10 mouse cellular contexts compared by ENCODE assay signal in the genomic region with DNA sequence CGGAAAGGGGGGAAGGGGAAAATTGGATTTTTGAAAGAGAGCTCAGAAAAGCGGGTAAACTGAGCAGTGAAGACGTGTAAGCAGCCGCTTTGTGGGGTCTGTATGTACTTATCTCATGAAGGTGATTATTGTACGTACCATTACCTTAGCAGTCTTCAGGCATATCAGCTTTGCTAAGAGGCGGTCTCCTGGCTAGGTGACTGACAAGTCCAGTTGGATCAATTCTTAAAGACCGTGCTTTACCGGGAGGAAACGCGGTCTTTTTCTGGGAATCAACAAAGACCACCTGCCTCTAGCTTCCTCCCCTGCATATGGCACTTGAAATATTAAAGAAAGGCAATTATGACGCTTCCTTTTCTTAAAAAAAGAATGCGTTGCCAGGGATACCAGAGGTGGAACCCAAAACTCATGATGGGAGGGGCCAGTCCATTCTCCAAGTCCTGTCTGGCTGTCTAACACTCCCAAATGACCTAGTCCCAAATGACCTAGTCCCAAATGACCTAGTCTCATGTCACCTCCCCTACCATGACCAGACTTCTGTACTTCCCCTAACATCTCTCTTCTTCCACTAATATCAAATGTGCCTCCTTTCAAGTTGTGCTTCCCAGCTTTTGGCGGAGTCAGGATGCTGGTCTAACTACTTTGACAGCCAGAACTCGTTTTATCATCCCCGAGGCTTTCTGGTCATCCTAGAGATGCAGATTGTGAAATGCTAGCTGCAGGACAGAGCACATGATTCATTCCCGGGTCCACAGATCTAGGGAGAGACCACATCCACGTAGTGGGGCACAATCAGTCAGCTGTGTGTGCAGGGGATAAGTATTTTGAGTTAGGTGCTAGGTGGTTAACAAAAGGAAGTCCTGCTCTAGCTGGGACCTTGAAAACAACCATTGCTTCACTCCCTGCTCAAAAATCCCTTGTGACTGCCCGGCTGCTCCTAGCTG. TPM values are rescaled to one million over a fixed set of nuclear protein-coding genes. Genes with fewer than 3 reads are reported as not detected.
A peak's percentile ranks its signal among the peaks of the same experiment; 100 is the strongest.
DNase-seq lines count a peak whose midpoint lies in the region; ATAC-seq and TF ChIP-seq lines count a peak whose summit lies in the region.
"Had no signal": no experiment of that assay in that cellular context is flagged by ENCODE, and none has a peak within 500 bp of the region (broad histone marks: within the 10 kb centered on the region; RNA-seq: fewer than 3 reads in every experiment).

No protein-coding gene starts in this region.

- H3K4me1 ChIP-seq in heart, embryonic 15.5 days (replicated peaks), result peaks cover 14% of the 10 kb centered on the region
- peaks cover 16% of the 10 kb centered on the region for H3K4me1 ChIP-seq in bone marrow macrophage, adult 2 months (ENCODE audit: control insufficient read depth, insufficient read depth, low read length)
- no peaks in the 10 kb centered on the region for H3K4me1 ChIP-seq in hindbrain, embryonic 11.5 days (replicated peaks; ENCODE audit: control insufficient read depth, insufficient read depth, low read length)
- H3K4me1 ChIP-seq in midbrain, embryonic 13.5 days (replicated peaks), result peaks cover 17% of the 10 kb centered on the region

- H3K27ac ChIP-seq in heart, embryonic 15.5 days, result no peak overlapping the region
- no peak overlapping the region for H3K27ac ChIP-seq in bone marrow macrophage, adult 2 months (ENCODE audit: insufficient read depth, low read depth, low read length)
- no peak overlapping the region for H3K27ac ChIP-seq in hindbrain, embryonic 11.5 days (ENCODE audit: low read depth, low read length)
- H3K27ac ChIP-seq in midbrain, embryonic 13.5 days, result peak overlapping the region; percentile 81; the same call in 1 of the 2 replicates

- peaks cover 29% of the 10 kb centered on the region for H3K27me3 ChIP-seq in heart, embryonic 15.5 days
- peaks cover 18% of the 10 kb centered on the region for H3K27me3 ChIP-seq in hindbrain, embryonic 11.5 days (ENCODE audit: control insufficient read depth, insufficient read depth, low read length)
- H3K27me3 ChIP-seq in midbrain, embryonic 13.5 days, result peaks cover 41% of the 10 kb centered on the region
- H3K27me3 ChIP-seq: Patski had no signal

- H3K36me3 ChIP-seq in heart, embryonic 15.5 days, result no peaks in the 10 kb centered on the region
- no peaks in the 10 kb centered on the region for H3K36me3 ChIP-seq in hindbrain, embryonic 11.5 days (ENCODE audit: control insufficient read depth, insufficient read depth, low read length)
- H3K36me3 ChIP-seq in midbrain, embryonic 13.5 days, result no peaks in the 10 kb centered on the region

- DNase-seq in heart, adult 9 months (ENCODE audit: low spot score in 2 of 2), result no peak
- DNase-seq in hindbrain, embryonic 11.5 days (ENCODE audit: low spot score), result no peak
- no peak for DNase-seq in layer of hippocampus, postnatal 14 days (ENCODE audit: low spot score in 2 of 2)
- no peak for DNase-seq in spleen, adult 18-20 months
- DNase-seq in lung, postnatal 36 days, result no peak

- peak overlapping the region; percentile 93 for H3K4me2 ChIP-seq in heart, embryonic 15.5 days
- peak overlapping the region; percentile 69 for H3K4me2 ChIP-seq in hindbrain, embryonic 11.5 days (replicated peaks; ENCODE audit: low read depth, low read length)
- H3K4me2 ChIP-seq in midbrain, embryonic 13.5 days (replicated peaks), result peak overlapping the region; percentile 80

- TF ChIP-seq CTCF in bone marrow macrophage, adult 2 months (IDR thresholded peaks at IDR 0.05; ENCODE audit: low read depth, low read length), result no peak

- H3K9me3 ChIP-seq in heart, embryonic 15.5 days (replicated peaks), result no peaks in the 10 kb centered on the region
- H3K9me3 ChIP-seq in hindbrain, embryonic 11.5 days (ENCODE audit: control insufficient read depth, low read length), result no peaks in the 10 kb centered on the region
- no peaks in the 10 kb centered on the region for H3K9me3 ChIP-seq in midbrain, embryonic 13.5 days
- H3K9me3 ChIP-seq: megakaryocyte, embryonic 14.5 days had no signal

- no peak for TF ChIP-seq POLR2A in bone marrow macrophage, adult 2 months (IDR thresholded peaks at IDR 0.05; ENCODE audit: borderline replicate concordance, low read depth, low read length)

- WGBS in heart, embryonic 15.5 days, result 47% methylated on average over 18 of the region's 18 CpGs
- 46% methylated on average over 18 of the region's 18 CpGs for WGBS in hindbrain, embryonic 11.5 days
- 36% methylated on average over 18 of the region's 18 CpGs for WGBS in midbrain, embryonic 13.5 days

- peak overlapping the region; percentile 72 for H3K4me3 ChIP-seq in heart, embryonic 15.5 days
- H3K4me3 ChIP-seq in bone marrow macrophage, adult 2 months (ENCODE audit: insufficient read depth, low read length), result peak overlapping the region; percentile 76; the same call in 1 of the 2 replicates
- H3K4me3 ChIP-seq in hindbrain, embryonic 11.5 days (ENCODE audit: low read depth, low read length), result peak overlapping the region; percentile 48
- peak overlapping the region; percentile 65 for H3K4me3 ChIP-seq in midbrain, embryonic 13.5 days (replicated peaks)

- peak overlapping the region; percentile 53; the same call in 1 of the 2 replicates for H3K9ac ChIP-seq in heart, embryonic 15.5 days
- H3K9ac ChIP-seq in hindbrain, embryonic 11.5 days (ENCODE audit: low read depth, low read length), result peak overlapping the region; percentile 66; the same call in 1 of the 2 replicates
- H3K9ac ChIP-seq in midbrain, embryonic 13.5 days (replicated peaks), result peak overlapping the region; percentile 76

- ATAC-seq in heart, embryonic 15.5 days (replicated peaks; ENCODE audit: insufficient number of reproducible peaks, insufficient read depth, low FRiP score, low read depth), result no peak
- no peak for ATAC-seq in hindbrain, embryonic 11.5 days (ENCODE audit: low FRiP score)
- ATAC-seq in midbrain, embryonic 13.5 days, result no peak

RNA-seq across cellular contexts. Expression of a gene that starts 1.3 kb away (rescaled TPM):
- polyA plus RNA-seq in heart, embryonic 15.5 days (2015; fragmentation: Nextera tagmentation; extraction: Ambion mirVana), result 9.9 and 14.7 TPM in 2 replicates
- 0.54 TPM in 1 of 2 replicates, not detected in the other for polyA plus RNA-seq in bone marrow macrophage, adult 2 months (2012; ENCODE audit: insufficient read depth, insufficient read length, missing spikeins)
- polyA plus RNA-seq in hindbrain, embryonic 11.5 days (2014; fragmentation: Nextera tagmentation; extraction: Ambion mirVana), result 15.3 and 16.1 TPM in 2 replicates
- 25.9 and 28.4 TPM in 2 replicates for polyA plus RNA-seq in midbrain, embryonic 13.5 days (2015; fragmentation: Nextera tagmentation; extraction: Ambion mirVana)
- total RNA-seq in layer of hippocampus, postnatal 14 days (2021), result 10 to 100 TPM; 61.4 to 61.8 TPM

RNA-seq across cellular contexts. Expression of a gene that starts 9.6 kb away (rescaled TPM):
- 0.13 and 0.74 TPM in 2 replicates for polyA plus RNA-seq in heart, embryonic 15.5 days (2015; fragmentation: Nextera tagmentation; extraction: Ambion mirVana)
- polyA plus RNA-seq in bone marrow macrophage, adult 2 months (2012; ENCODE audit: insufficient read depth, insufficient read length, missing spikeins), result 0.17 TPM in 1 of 2 replicates, not detected in the other
- 0.03 TPM in 1 of 2 replicates, not detected in the other for polyA plus RNA-seq in hindbrain, embryonic 11.5 days (2014; fragmentation: Nextera tagmentation; extraction: Ambion mirVana)
- polyA plus RNA-seq in midbrain, embryonic 13.5 days (2015; fragmentation: Nextera tagmentation; extraction: Ambion mirVana), result 0.03 and 0.10 TPM in 2 replicates
- not detected for total RNA-seq in layer of hippocampus, postnatal 14 days (2021)

RNA-seq across cellular contexts. Expression of a gene that starts 46.9 kb away (rescaled TPM):
- polyA plus RNA-seq in heart, embryonic 15.5 days (2015; fragmentation: Nextera tagmentation; extraction: Ambion mirVana), result not detected in 2 replicates
- polyA plus RNA-seq in bone marrow macrophage, adult 2 months (2012; ENCODE audit: insufficient read depth, insufficient read length, missing spikeins), result not detected in 2 replicates
- 0.63 TPM in 1 of 2 replicates, not detected in the other for polyA plus RNA-seq in hindbrain, embryonic 11.5 days (2014; fragmentation: Nextera tagmentation; extraction: Ambion mirVana)
- polyA plus RNA-seq in midbrain, embryonic 13.5 days (2015; fragmentation: Nextera tagmentation; extraction: Ambion mirVana), result 0.42 TPM in 1 of 2 replicates, not detected in the other
- total RNA-seq in layer of hippocampus, postnatal 14 days (2021), result not detected
- polyA plus RNA-seq: Patski had no signal
